Mouse (Mus musculus) lung, embryonic 16.5 days (tissue): ENCODE results near the gene Pip5k1b. TPM values are rescaled to one million over a fixed set of nuclear protein-coding genes. Genes with fewer than 3 reads are reported as not detected.

Experiments
- ATAC-seq: fragments of 200-750 bp; cut with Nextera tagmentation; 2 replicates; pipeline ENCODE4 v1.8.0; 2017; ENCODE audit warnings: low read depth, mild to moderate bottlenecking, moderate library complexity
- H3K27ac ChIP-seq: fragments of 300-500 bp; sonication (generic); 2 replicates; pipeline ENCODE4 v1.5.1; 2014; ENCODE audit warnings: mild to moderate bottlenecking, control low read depth, low read length
- H3K27me3 ChIP-seq: fragments of 300-500 bp; sonication (generic); 2 replicates; pipeline ENCODE4 v1.6.1; 2014; ENCODE audit warnings: low read depth, low read length, mixed read lengths; ENCODE audit not compliant: control insufficient read depth, insufficient read depth
- H3K36me3 ChIP-seq: fragments of 300-500 bp; sonication (generic); 2 replicates; pipeline ENCODE4 v1.6.1; 2014; ENCODE audit warnings: low read length; ENCODE audit not compliant: control insufficient read depth, insufficient read depth
- H3K4me1 ChIP-seq: fragments of 300-500 bp; sonication (generic); replicated peaks from 2 replicates; pipeline ENCODE4 v1.6.1; 2014; ENCODE audit warnings: low read length, mixed read lengths; ENCODE audit not compliant: control insufficient read depth, insufficient read depth
- H3K4me2 ChIP-seq: fragments of 300-500 bp; sonication (generic); 2 replicates; pipeline ENCODE4 v1.6.1; 2014; ENCODE audit warnings: low read depth, low read length, control low read depth
- H3K4me3 ChIP-seq: fragments of 300-500 bp; sonication (generic); 2 replicates; pipeline ENCODE4 v1.5.1; 2014; ENCODE audit warnings: mild to moderate bottlenecking, low read length, control low read depth
- H3K9ac ChIP-seq: fragments of 300-500 bp; sonication (generic); 2 replicates; pipeline ENCODE4 v1.6.1; 2014; ENCODE audit warnings: low read length, control low read depth
- H3K9me3 ChIP-seq: fragments of 300-500 bp; sonication (generic); 2 replicates; pipeline ENCODE4 v1.6.1; 2016; ENCODE audit warnings: low read length; ENCODE audit not compliant: control insufficient read depth
- WGBS: fragments of 180-500 bp; shearing (Covaris S2); extraction: QIAGEN DNeasy Blood & Tissue Kit; methylation state at CpG from one replicate; pipeline ENCODE4 v1.1.7; 2014; 5-methylcytosine and 5-hydroxymethylcytosine counted together
- polyA plus RNA-seq: library from polyadenylated mRNA; unstranded; fragments of >200 nt; fragmentation: Nextera tagmentation; extraction: Ambion mirVana; gene quantifications from 2 replicates; pipeline ENCODE4 v1.2.1, GENCODE M21; 2015

Gene Pip5k1b
- polyA plus RNA-seq, 1 experiment from 2014 or later = 3.8 TPM

DNA sequence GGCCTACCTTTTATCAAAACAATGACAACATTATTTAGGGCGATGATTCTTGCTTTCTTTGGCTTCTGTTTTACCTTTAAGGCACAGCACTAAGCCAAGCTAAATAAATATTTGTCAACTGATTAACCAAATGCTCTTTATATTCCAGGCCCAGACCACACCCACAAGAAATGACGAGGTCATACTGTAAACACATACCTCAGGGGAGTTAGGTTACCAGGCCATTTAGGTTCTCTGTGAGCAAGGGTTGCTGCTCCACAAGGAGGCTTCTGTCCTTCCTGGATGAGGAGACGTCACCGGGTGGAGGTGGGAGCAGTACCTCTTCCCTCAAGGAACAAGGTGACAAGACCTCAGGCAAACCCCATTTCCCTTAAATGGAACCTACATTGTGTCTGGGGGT lies 128.4 kb downstream of the Pip5k1b start:
- no peak overlapping the region for H3K9ac ChIP-seq
- no peak for ATAC-seq

DNA sequence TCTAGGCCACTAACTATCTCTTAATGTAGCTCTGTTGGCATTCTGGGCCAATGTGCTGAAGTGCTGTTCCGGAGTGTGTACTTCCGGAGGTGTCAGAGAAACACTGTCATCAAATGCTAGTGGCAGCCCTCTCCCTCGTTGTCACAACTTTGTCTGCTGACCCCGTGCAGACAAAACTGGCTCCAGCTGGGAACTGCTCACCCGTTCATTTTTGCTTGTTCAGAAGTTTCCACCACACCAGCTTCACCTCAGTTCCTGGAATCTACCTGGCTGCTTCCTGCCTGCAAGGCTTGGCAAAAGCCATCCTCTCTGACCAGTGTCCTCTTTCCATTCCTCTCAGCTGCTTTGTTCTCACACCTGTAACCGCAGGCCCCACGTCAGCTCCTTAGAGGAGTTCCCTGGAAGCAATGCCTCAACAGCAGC lies 128.9 kb downstream of the Pip5k1b start:
- no peak overlapping the region for H3K27ac ChIP-seq

More for the DNA sequence above, 128.4 kb downstream of the Pip5k1b start:
- Histone ChIP-seq H3K4me1 (no peaks in the 10 kb centered on the region), H3K9me3 (no peaks in the 10 kb centered on the region), H3K4me3 (no peak overlapping the region), H3K36me3 (no peaks in the 10 kb centered on the region), H3K27ac (no peak overlapping the region), H3K27me3 (no peaks in the 10 kb centered on the region), H3K4me2 (no peak overlapping the region)
- 47% methylated on average over 4 of the region's 4 CpGs for WGBS

DNA sequence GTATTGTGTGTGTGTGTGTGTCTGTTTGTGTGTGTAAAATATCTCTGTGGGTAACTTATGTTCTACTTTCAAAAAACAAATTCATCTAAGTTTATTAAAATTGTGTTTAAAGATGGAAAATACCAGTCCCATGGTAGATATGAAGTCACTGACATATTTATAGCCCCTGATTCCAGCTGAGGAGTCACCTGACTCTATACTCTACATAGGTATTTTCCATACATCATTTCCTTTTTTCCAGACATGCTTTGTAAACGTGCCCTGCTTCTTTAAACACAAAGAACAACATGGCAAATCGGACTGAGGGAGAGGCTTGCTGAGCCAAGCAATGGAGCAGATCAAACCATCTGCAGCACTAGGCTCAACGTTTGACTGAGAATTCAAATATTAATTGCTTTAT lies 137.6 kb downstream of the Pip5k1b start:
- Histone ChIP-seq H3K9me3 (no peaks in the 10 kb centered on the region), H3K4me1 (no peaks in the 10 kb centered on the region), H3K4me3 (no peak overlapping the region), H3K36me3 (no peaks in the 10 kb centered on the region), H3K27ac (no peak overlapping the region), H3K27me3 (no peaks in the 10 kb centered on the region), H3K4me2 (no peak overlapping the region), H3K9ac (no peak overlapping the region)
- 45% methylated on average over 3 of the region's 3 CpGs for WGBS
- no peak for ATAC-seq

More for the DNA sequence above, 128.9 kb downstream of the Pip5k1b start:
- no peak overlapping the region for H3K4me2 ChIP-seq
- H3K9ac ChIP-seq = no peak overlapping the region
- ATAC-seq = no peak
- no peaks in the 10 kb centered on the region for H3K36me3 ChIP-seq
- 46% methylated on average over 7 of the region's 7 CpGs for WGBS
- H3K27me3 ChIP-seq = no peaks in the 10 kb centered on the region
- no peak overlapping the region for H3K4me3 ChIP-seq
- H3K4me1 ChIP-seq = no peaks in the 10 kb centered on the region
- H3K9me3 ChIP-seq = no peaks in the 10 kb centered on the region

DNA sequence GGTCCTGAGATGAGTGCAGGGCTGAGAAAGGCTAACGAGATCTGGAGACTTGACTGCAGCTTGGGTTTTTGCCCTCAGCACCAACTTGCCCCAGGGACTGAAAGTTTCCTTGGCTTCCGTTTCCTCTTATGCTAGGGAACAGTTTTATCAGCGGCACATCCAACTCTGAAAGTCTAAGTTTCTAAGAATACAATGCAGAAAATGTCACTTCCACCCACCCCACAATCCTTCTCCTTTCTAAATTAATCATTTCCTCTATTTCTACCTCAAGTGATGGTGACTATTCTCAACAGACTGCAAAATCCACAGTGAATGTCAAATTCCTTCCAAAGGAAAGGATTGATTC lies 138.0 kb downstream of the Pip5k1b start:
- H3K4me1 ChIP-seq = no peaks in the 10 kb centered on the region
- no peaks in the 10 kb centered on the region for H3K27me3 ChIP-seq
- no peaks in the 10 kb centered on the region for H3K36me3 ChIP-seq
- 82% methylated on average over 3 of the region's 3 CpGs for WGBS
- H3K27ac ChIP-seq = no peak overlapping the region
- H3K9ac ChIP-seq = no peak overlapping the region
- H3K4me2 ChIP-seq = no peak overlapping the region
- no peak overlapping the region for H3K4me3 ChIP-seq
- no peaks in the 10 kb centered on the region for H3K9me3 ChIP-seq
- no peak for ATAC-seq

DNA sequence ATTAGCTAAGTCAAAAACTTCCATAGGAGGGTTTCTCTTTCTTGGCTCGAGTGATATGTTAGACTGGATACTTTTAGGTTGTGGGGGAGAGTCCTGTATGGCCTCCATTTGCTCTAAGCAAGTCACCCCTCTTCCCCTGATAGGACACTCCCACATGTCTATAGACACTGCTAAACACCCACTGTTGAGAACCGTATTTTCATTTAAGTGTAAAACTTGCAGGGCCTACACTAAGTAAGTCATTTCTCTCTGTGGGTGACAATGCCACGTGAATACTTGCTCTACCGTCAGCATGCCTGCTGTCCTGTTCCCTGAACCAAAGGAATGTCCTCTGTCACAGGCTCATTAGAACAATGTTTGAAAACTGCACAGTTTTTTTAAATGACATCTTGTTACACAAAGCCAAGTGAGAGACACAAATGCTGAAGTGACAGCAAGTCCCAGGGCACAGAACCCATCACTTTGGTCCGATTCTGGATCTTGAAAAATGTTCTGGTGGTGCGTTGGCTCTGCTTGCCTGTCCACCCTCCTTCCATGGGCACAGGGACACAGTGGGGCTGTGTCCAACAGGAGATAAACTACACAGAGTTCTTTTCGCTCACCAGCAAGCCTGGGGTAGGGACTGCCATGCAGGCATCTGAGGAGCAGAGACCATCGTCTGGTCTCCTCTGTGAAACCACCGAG lies 138.6 kb downstream of the Pip5k1b start:
- no peaks in the 10 kb centered on the region for H3K36me3 ChIP-seq
- no peaks in the 10 kb centered on the region for H3K9me3 ChIP-seq
- H3K4me3 ChIP-seq = no peak overlapping the region
- H3K27me3 ChIP-seq = no peaks in the 10 kb centered on the region
- WGBS = 80% methylated on average over 9 of the region's 9 CpGs
- no peak overlapping the region for H3K4me2 ChIP-seq
- no peak overlapping the region for H3K9ac ChIP-seq
- H3K27ac ChIP-seq = no peak overlapping the region
- ATAC-seq = no peak
- H3K4me1 ChIP-seq = no peaks in the 10 kb centered on the region

DNA sequence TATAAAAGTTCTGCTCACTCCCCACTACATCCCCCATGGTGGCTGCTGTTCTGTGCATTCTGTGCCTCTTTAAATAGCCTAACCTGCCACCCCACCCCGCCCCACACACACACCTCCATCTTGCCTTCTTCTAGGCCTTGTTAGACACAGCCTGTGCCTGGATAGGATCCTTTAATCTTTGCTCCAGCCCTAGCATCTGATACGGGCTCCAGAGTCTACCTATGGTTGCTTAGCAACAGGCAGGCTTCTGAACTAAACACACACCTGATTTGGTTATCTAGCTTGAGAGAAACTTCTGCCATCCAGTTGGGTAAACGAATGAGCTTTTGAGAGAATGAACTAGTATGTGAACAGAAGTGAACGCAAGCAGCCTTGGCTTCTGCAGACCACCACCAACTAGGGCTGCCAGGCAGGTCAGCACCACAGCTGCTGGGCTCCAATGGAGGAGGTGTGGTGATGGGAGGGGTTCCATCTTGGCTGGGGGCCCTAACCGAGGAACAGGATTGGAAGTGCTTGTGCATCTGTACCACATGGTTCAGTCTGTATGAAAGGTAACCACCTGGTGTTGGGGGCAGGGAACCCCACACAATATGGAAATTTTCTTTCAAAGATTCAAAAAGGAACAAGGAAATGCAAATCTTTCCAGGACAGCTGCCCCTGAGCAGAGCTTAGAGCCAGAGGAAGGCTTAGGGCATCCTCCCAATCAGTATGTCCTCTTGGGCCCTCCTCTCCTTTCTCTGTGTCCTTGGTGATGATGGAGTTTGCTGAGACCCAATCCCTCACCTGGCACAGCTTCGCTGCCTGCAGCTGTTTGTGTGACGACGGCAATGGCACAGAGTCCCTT lies 139.7 kb downstream of the Pip5k1b start:
- 53% methylated on average over 8 of the region's 8 CpGs for WGBS
- Histone ChIP-seq H3K9ac (no peak overlapping the region), H3K4me2 (no peak overlapping the region), H3K4me3 (no peak overlapping the region), H3K4me1 (no peaks in the 10 kb centered on the region), H3K36me3 (no peaks in the 10 kb centered on the region), H3K27me3 (no peaks in the 10 kb centered on the region), H3K9me3 (no peaks in the 10 kb centered on the region), H3K27ac (no peak overlapping the region)
- ATAC-seq = no peak

DNA sequence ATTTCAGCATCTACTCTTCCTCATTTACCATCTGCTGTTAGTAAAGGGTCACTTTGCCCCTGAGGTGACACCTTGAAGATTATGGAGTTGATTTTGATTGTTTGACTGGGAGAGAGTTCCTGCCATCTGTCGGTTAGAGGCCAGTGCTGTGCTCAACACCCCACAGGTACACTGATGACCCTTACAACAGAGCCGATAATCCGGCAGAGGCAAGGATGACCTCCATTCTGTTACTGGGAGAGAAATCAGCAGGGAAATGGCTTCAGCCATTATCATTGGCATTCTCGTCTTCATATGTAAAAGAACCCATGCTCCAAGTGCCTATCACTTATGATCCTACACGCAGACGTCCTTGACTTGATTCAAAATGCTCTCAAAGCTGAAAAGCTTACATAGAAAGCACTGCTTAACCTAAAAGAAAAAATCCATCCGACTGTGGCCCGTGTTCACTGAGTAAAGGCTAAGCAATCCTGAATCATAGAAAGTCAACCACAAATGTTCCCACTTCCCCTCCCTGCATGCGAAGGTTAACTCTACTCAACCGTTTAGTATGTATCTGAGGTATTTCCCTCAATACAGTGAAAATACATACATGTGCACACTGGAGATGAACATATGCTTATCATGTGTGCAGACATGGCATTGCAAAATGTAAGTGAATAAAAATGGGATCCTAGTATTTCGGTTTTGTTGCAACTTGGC lies 146.7 kb downstream of the Pip5k1b start:
- H3K9ac ChIP-seq = no peak overlapping the region
- H3K9me3 ChIP-seq = no peaks in the 10 kb centered on the region
- WGBS = 79% methylated on average over 11 of the region's 11 CpGs
- no peaks in the 10 kb centered on the region for H3K4me1 ChIP-seq
- H3K27me3 ChIP-seq = no peaks in the 10 kb centered on the region
- H3K27ac ChIP-seq = no peak overlapping the region
- no peak overlapping the region for H3K4me3 ChIP-seq
- no peak for ATAC-seq
- H3K4me2 ChIP-seq = no peak overlapping the region
- no peaks in the 10 kb centered on the region for H3K36me3 ChIP-seq

DNA sequence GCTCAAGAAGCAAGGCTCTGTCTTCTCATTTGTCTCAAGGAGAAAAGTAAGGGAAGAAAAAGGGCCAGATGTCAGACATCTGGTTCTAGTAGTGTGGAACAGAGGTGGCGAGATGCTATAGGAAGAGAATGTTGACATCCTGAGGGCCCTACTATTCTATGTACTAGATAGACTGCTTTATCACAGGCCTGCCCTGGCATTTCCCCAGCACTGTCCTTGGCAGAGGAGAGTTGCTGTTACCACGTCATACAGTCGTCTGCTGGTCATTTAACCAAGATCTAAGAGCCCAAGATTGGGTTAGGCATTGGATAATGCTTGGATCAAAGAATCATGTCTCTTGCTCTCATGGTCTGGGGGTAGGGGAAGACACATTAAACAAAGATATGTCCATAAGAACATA lies 151.0 kb downstream of the Pip5k1b start:
- Histone ChIP-seq H3K36me3 (no peaks in the 10 kb centered on the region), H3K9me3 (no peaks in the 10 kb centered on the region), H3K27ac (no peak overlapping the region), H3K4me1 (no peaks in the 10 kb centered on the region), H3K27me3 (no peaks in the 10 kb centered on the region), H3K4me2 (no peak overlapping the region), H3K4me3 (no peak overlapping the region), H3K9ac (no peak overlapping the region)
- ATAC-seq = no peak
- WGBS = 82% methylated on average over 3 of the region's 3 CpGs

DNA sequence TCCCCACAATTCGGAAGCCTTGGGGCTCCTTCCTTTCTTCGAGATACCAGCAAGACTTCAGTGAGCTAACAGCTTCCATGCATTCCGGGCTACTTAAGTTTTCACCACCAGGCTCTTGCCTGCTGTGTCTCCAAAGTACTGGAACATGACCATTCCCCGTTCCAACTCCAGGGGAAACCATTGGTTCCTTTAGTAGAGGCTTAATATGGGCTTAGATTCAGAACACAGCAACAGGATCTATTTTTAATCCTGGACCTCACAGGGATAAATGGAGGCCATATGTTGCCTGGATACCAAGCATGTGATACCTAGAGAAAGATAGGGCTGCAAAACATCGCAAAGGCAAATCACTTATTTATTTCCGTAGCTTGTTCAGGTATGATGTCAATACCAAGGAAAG lies 152.4 kb downstream of the Pip5k1b start:
- no peaks in the 10 kb centered on the region for H3K4me1 ChIP-seq
- WGBS = 91% methylated on average over 6 of the region's 6 CpGs
- no peaks in the 10 kb centered on the region for H3K27me3 ChIP-seq
- H3K27ac ChIP-seq = no peak overlapping the region
- no peak for ATAC-seq
- H3K4me2 ChIP-seq = no peak overlapping the region
- H3K9me3 ChIP-seq = no peaks in the 10 kb centered on the region
- no peak overlapping the region for H3K9ac ChIP-seq
- no peaks in the 10 kb centered on the region for H3K36me3 ChIP-seq
- H3K4me3 ChIP-seq = no peak overlapping the region
